ENCODE assay signal across 10 mouse cellular contexts in genomic region chr7:16591292-16591691, GRCm38 (mm10).
"Had no signal": no experiment of that assay in that cellular context is flagged by ENCODE, and none has a peak within 500 bp of the region (broad histone marks: within the 10 kb centered on the region; RNA-seq: fewer than 3 reads in every experiment).

No protein-coding gene starts in this region.

- H3K27me3 ChIP-seq: limb, embryonic 12.5 days; liver, embryonic 15.5 days; midbrain, embryonic 13.5 days; neural tube, embryonic 15.5 days had no signal

- H3K27ac ChIP-seq: limb, embryonic 12.5 days; liver, embryonic 15.5 days; midbrain, embryonic 13.5 days; neural tube, embryonic 15.5 days had no signal

- H3K9ac ChIP-seq: limb, embryonic 12.5 days; liver, embryonic 15.5 days; midbrain, embryonic 13.5 days; neural tube, embryonic 15.5 days had no signal

- H3K4me3 ChIP-seq: limb, embryonic 12.5 days; liver, embryonic 15.5 days; midbrain, embryonic 13.5 days; neural tube, embryonic 15.5 days had no signal

- H3K36me3 ChIP-seq: neural tube, embryonic 15.5 days had no signal

- DNase-seq: kidney, postnatal 25 days; lung, adult 2 months; lung, postnatal 36 days; right cerebral cortex, adult 18-20 months; right cerebral cortex, postnatal 25 days; thymus, postnatal 36 days had no signal
